Mouse (Mus musculus): ENCODE measurements at regions not wholly inside any gene's neighbourhood (a gene's known extent, or its start where the extent isn't known, plus 50 kb on each side); places are given as distances from the start of the nearest gene placed in this dataset.

- H3K9me3 ChIP-seq = no peaks in the 10 kb centered on the region
- H3K27ac ChIP-seq = no peak overlapping the region
- H3K9ac ChIP-seq = no peak overlapping the region
- H3K4me2 ChIP-seq (replicated peaks) = no peak overlapping the region
- 75% methylated on average over 3 of the region's 3 CpGs for WGBS
- no peaks in the 10 kb centered on the region for H3K4me1 ChIP-seq (replicated peaks)
- no peaks in the 10 kb centered on the region for H3K36me3 ChIP-seq
- H3K27me3 ChIP-seq (replicated peaks) = no peaks in the 10 kb centered on the region
- H3K4me3 ChIP-seq (replicated peaks) = no peak overlapping the region
- ATAC-seq = no peak
These were observed 124.1 kb upstream of the Rbm19 start for GRCm38 (mm10) chr5:119992130-119992529.

GRCm38 (mm10) chr5:119995726-119996125 is 120.5 kb upstream of the Rbm19 start:
- Histone ChIP-seq H3K4me2 (replicated peaks) (no peak overlapping the region), H3K27me3 (replicated peaks) (no peaks in the 10 kb centered on the region), H3K4me3 (replicated peaks) (no peak overlapping the region), H3K27ac (no peak overlapping the region), H3K9me3 (no peaks in the 10 kb centered on the region), H3K4me1 (replicated peaks) (no peaks in the 10 kb centered on the region), H3K36me3 (no peaks in the 10 kb centered on the region), H3K9ac (no peak overlapping the region)
- ATAC-seq = no peak
- WGBS = 89% methylated on average over 1 of the region's 1 CpGs

- Histone ChIP-seq H3K4me3 (replicated peaks) (no peak overlapping the region), H3K4me2 (replicated peaks) (no peak overlapping the region), H3K27ac (no peak overlapping the region), H3K9ac (no peak overlapping the region), H3K27me3 (replicated peaks) (no peaks in the 10 kb centered on the region), H3K4me1 (replicated peaks) (no peaks in the 10 kb centered on the region), H3K9me3 (no peaks in the 10 kb centered on the region; the same call in 1 of the 2 replicates), H3K36me3 (no peaks in the 10 kb centered on the region)
- 79% methylated on average over 6 of the region's 6 CpGs for WGBS
- ATAC-seq = no peak
These were observed 110.4 kb upstream of the Rbm19 start for GRCm38 (mm10) chr5:120005696-120006469.

GRCm38 (mm10) chr5:120007738-120008137 is 108.5 kb upstream of the Rbm19 start:
- WGBS = 68% methylated on average over 6 of the region's 6 CpGs
- no peak for ATAC-seq

GRCm38 (mm10) chr5:120008306-120008705 is 108.0 kb upstream of the Rbm19 start:
- no peak overlapping the region for H3K27ac ChIP-seq
- no peaks in the 10 kb centered on the region; the same call in 1 of the 2 replicates for H3K9me3 ChIP-seq
- H3K4me2 ChIP-seq (replicated peaks) = no peak overlapping the region
- H3K4me3 ChIP-seq (replicated peaks) = no peak overlapping the region
- H3K27me3 ChIP-seq (replicated peaks) = no peaks in the 10 kb centered on the region
- ATAC-seq = no peak
- H3K4me1 ChIP-seq (replicated peaks) = no peaks in the 10 kb centered on the region
- 71% methylated on average over 9 of the region's 9 CpGs for WGBS
- H3K9ac ChIP-seq = no peak overlapping the region
- H3K36me3 ChIP-seq = no peaks in the 10 kb centered on the region

More at GRCm38 (mm10) chr5:120007738-120008137, 108.5 kb upstream of the Rbm19 start:
- no peaks in the 10 kb centered on the region for H3K4me1 ChIP-seq (replicated peaks)
- no peaks in the 10 kb centered on the region for H3K36me3 ChIP-seq
- no peaks in the 10 kb centered on the region for H3K27me3 ChIP-seq (replicated peaks)
- no peak overlapping the region for H3K27ac ChIP-seq
- no peaks in the 10 kb centered on the region; the same call in 1 of the 2 replicates for H3K9me3 ChIP-seq
- H3K4me2 ChIP-seq (replicated peaks) = no peak overlapping the region
- H3K9ac ChIP-seq = no peak overlapping the region
- no peak overlapping the region for H3K4me3 ChIP-seq (replicated peaks)

- no peak for ATAC-seq
- 34% methylated on average over 10 of the region's 10 CpGs for WGBS
These were observed 100.8 kb upstream of the Rbm19 start for GRCm38 (mm10) chr5:120015417-120015816.

GRCm38 (mm10) chr5:120018126-120018525 is 98.1 kb upstream of the Rbm19 start:
- Histone ChIP-seq H3K36me3 (no peaks in the 10 kb centered on the region), H3K4me2 (replicated peaks) (no peak overlapping the region), H3K4me1 (replicated peaks) (no peaks in the 10 kb centered on the region), H3K9ac (no peak overlapping the region), H3K27ac (no peak overlapping the region), H3K27me3 (replicated peaks) (0 out of 2 replicates have a peak, but pooled peaks cover 2% of the 10 kb centered on the region), H3K9me3 (no peaks in the 10 kb centered on the region), H3K4me3 (replicated peaks) (no peak overlapping the region)
- ATAC-seq = no peak
- 83% methylated on average over 2 of the region's 2 CpGs for WGBS

More at GRCm38 (mm10) chr5:120015417-120015816, 100.8 kb upstream of the Rbm19 start:
- H3K27me3 ChIP-seq (replicated peaks) = 0 out of 2 replicates have a peak, but pooled peaks cover 2% of the 10 kb centered on the region
- H3K9me3 ChIP-seq = no peaks in the 10 kb centered on the region
- no peak overlapping the region for H3K4me2 ChIP-seq (replicated peaks)
- H3K27ac ChIP-seq = no peak overlapping the region
- H3K4me1 ChIP-seq (replicated peaks) = no peaks in the 10 kb centered on the region
- no peaks in the 10 kb centered on the region for H3K36me3 ChIP-seq
- no peak overlapping the region for H3K9ac ChIP-seq
- no peak overlapping the region for H3K4me3 ChIP-seq (replicated peaks)

- no peak overlapping the region for H3K4me3 ChIP-seq (replicated peaks)
- no peaks in the 10 kb centered on the region for H3K9me3 ChIP-seq
- WGBS = 86% methylated on average over 5 of the region's 5 CpGs
- no peaks in the 10 kb centered on the region for H3K4me1 ChIP-seq (replicated peaks)
- H3K9ac ChIP-seq = no peak overlapping the region
- no peak overlapping the region for H3K4me2 ChIP-seq (replicated peaks)
- no peaks in the 10 kb centered on the region for H3K36me3 ChIP-seq
- no peak overlapping the region for H3K27ac ChIP-seq
- H3K27me3 ChIP-seq (replicated peaks) = 0 out of 2 replicates have a peak, but pooled peaks cover 2% of the 10 kb centered on the region
- ATAC-seq = no peak
These were observed 95.5 kb upstream of the Rbm19 start for GRCm38 (mm10) chr5:120020748-120021147.

GRCm38 (mm10) chr5:120022276-120022675 is 94.0 kb upstream of the Rbm19 start:
- 89% methylated on average over 5 of the region's 5 CpGs for WGBS

GRCm38 (mm10) chr5:120024071-120024470 is 92.2 kb upstream of the Rbm19 start:
- Histone ChIP-seq H3K4me3 (replicated peaks) (no peak overlapping the region), H3K36me3 (no peaks in the 10 kb centered on the region), H3K4me1 (replicated peaks) (no peaks in the 10 kb centered on the region), H3K9ac (no peak overlapping the region), H3K27ac (no peak overlapping the region), H3K27me3 (replicated peaks) (no peaks in the 10 kb centered on the region), H3K4me2 (replicated peaks) (no peak overlapping the region), H3K9me3 (no peaks in the 10 kb centered on the region)
- no peak for ATAC-seq
- 2% methylated on average over 10 of the region's 10 CpGs for WGBS

More at GRCm38 (mm10) chr5:120022276-120022675, 94.0 kb upstream of the Rbm19 start:
- H3K36me3 ChIP-seq = no peaks in the 10 kb centered on the region
- no peak overlapping the region for H3K9ac ChIP-seq
- no peak for ATAC-seq
- no peaks in the 10 kb centered on the region for H3K27me3 ChIP-seq (replicated peaks)
- no peaks in the 10 kb centered on the region for H3K9me3 ChIP-seq
- no peak overlapping the region for H3K27ac ChIP-seq
- H3K4me2 ChIP-seq (replicated peaks) = no peak overlapping the region
- H3K4me1 ChIP-seq (replicated peaks) = no peaks in the 10 kb centered on the region
- no peak overlapping the region for H3K4me3 ChIP-seq (replicated peaks)

GRCm38 (mm10) chr5:120025212-120025611 is 91.1 kb upstream of the Rbm19 start:
- Histone ChIP-seq H3K9ac (no peak overlapping the region), H3K27me3 (replicated peaks) (no peaks in the 10 kb centered on the region), H3K4me3 (replicated peaks) (no peak overlapping the region), H3K36me3 (no peaks in the 10 kb centered on the region), H3K9me3 (no peaks in the 10 kb centered on the region), H3K27ac (no peak overlapping the region), H3K4me2 (replicated peaks) (no peak overlapping the region), H3K4me1 (replicated peaks) (no peaks in the 10 kb centered on the region)
- ATAC-seq = no peak

- no peak overlapping the region for H3K9ac ChIP-seq
- 78% methylated on average over 15 of the region's 15 CpGs for WGBS
- no peak for ATAC-seq
- H3K9me3 ChIP-seq = no peaks in the 10 kb centered on the region
- no peaks in the 10 kb centered on the region for H3K4me1 ChIP-seq (replicated peaks)
- H3K36me3 ChIP-seq = no peaks in the 10 kb centered on the region
- peaks cover 9% of the 10 kb centered on the region for H3K27me3 ChIP-seq (replicated peaks)
- H3K4me2 ChIP-seq (replicated peaks) = no peak overlapping the region
- H3K4me3 ChIP-seq (replicated peaks) = no peak overlapping the region
- no peak overlapping the region for H3K27ac ChIP-seq
These were observed 85.4 kb upstream of the Rbm19 start for GRCm38 (mm10) chr5:120030904-120031303.

GRCm38 (mm10) chr5:120031614-120032013 is 84.7 kb upstream of the Rbm19 start:
- no peaks in the 10 kb centered on the region for H3K9me3 ChIP-seq
- H3K4me1 ChIP-seq (replicated peaks) = no peaks in the 10 kb centered on the region
- H3K27ac ChIP-seq = no peak overlapping the region
- no peak overlapping the region for H3K4me3 ChIP-seq (replicated peaks)
- peaks cover 13% of the 10 kb centered on the region for H3K27me3 ChIP-seq (replicated peaks)
- H3K9ac ChIP-seq = no peak overlapping the region
- ATAC-seq = no peak
- 56% methylated on average over 4 of the region's 4 CpGs for WGBS
- H3K4me2 ChIP-seq (replicated peaks) = no peak overlapping the region
- H3K36me3 ChIP-seq = no peaks in the 10 kb centered on the region

Measured in intestine, embryonic 15.5 days (tissue).